Mouse (Mus musculus) embryonic facial prominence, embryonic 12.5 days (tissue): ENCODE data around the gene Matn3. TPM values are rescaled to one million over a fixed set of nuclear protein-coding genes. Genes with fewer than 3 reads are reported as not detected.
"Not testable (repeated sequence)": the region's sequence is repeated elsewhere in the genome, so short reads cannot be mapped to it uniquely, and the experiment has no call there.

Source experiments
- ATAC-seq: fragments of 200-750 bp; cut with Nextera tagmentation; 2 replicates; pipeline ENCODE4 v1.8.0; 2017; ENCODE audit not compliant: insufficient number of reproducible peaks, insufficient read depth, low FRiP score, low TSS enrichment
- H3K27ac ChIP-seq: fragments of 300-500 bp; sonication (generic); 2 replicates; pipeline ENCODE4 v1.5.1; 2016; ENCODE audit warnings: mild to moderate bottlenecking
- H3K27me3 ChIP-seq: fragments of 300-500 bp; sonication (generic); 2 replicates; pipeline ENCODE4 v1.6.1; 2016; ENCODE audit warnings: mild to moderate bottlenecking, moderate library complexity
- H3K36me3 ChIP-seq: fragments of 300-500 bp; sonication (generic); 2 replicates; pipeline ENCODE4 v1.6.1; 2016; ENCODE audit warnings: mild to moderate bottlenecking
- H3K4me1 ChIP-seq: fragments of 300-500 bp; sonication (generic); 2 replicates; pipeline ENCODE4 v1.6.1; 2016
- H3K4me2 ChIP-seq: fragments of 300-500 bp; sonication (generic); replicated peaks from 2 replicates; pipeline ENCODE4 v1.6.1; 2016; ENCODE audit warnings: mild to moderate bottlenecking, moderate library complexity
- H3K4me3 ChIP-seq: fragments of 300-500 bp; sonication (generic); 2 replicates; pipeline ENCODE4 v1.5.1; 2016; ENCODE audit warnings: mild to moderate bottlenecking
- H3K9ac ChIP-seq: fragments of 300-500 bp; sonication (generic); 2 replicates; pipeline ENCODE4 v1.6.1; 2016; ENCODE audit warnings: mild to moderate bottlenecking, moderate library complexity
- H3K9me3 ChIP-seq: fragments of 300-500 bp; sonication (generic); 2 replicates; pipeline ENCODE4 v1.6.1; 2016; ENCODE audit warnings: mild to moderate bottlenecking, moderate library complexity
- WGBS: fragments of 180-500 bp; shearing (Covaris S2); methylation state at CpG from one replicate; pipeline ENCODE4 v1.1.7; 2016; 5-methylcytosine and 5-hydroxymethylcytosine counted together
- polyA plus RNA-seq: library from polyadenylated mRNA; unstranded; fragments of >200 nt; fragmentation: Nextera tagmentation; extraction: Ambion mirVana; gene quantifications from 2 replicates; pipeline ENCODE4 v1.2.1, GENCODE M21; 2016

The Matn3 gene
- polyA plus RNA-seq, 1 experiment from 2014 or later = 2.0 TPM

GRCm38 (mm10) chr12:8920996-8921393, 26.7 kb upstream of the Matn3 start:
- peaks cover 35% of the 10 kb centered on the region for H3K4me1 ChIP-seq
- no peak overlapping the region for H3K9ac ChIP-seq
- H3K9me3 ChIP-seq = no peaks in the 10 kb centered on the region
- ATAC-seq = no peak
- no peaks in the 10 kb centered on the region for H3K27me3 ChIP-seq
- H3K36me3 ChIP-seq = peaks cover 5% of the 10 kb centered on the region
- WGBS = 43% methylated on average over 1 of the region's 1 CpGs
- H3K4me3 ChIP-seq = peak overlapping the region; percentile 67
- H3K27ac ChIP-seq = peak overlapping the region; percentile 96
- H3K4me2 ChIP-seq = peak overlapping the region; percentile 70

- H3K36me3 ChIP-seq = peaks cover 9% of the 10 kb centered on the region
- peak within 1 kb of the TSS; percentile 96 for H3K27ac ChIP-seq
- ATAC-seq = peak; percentile 97
- peak within 1 kb of the TSS; percentile 70 for H3K4me2 ChIP-seq
- peak within 1 kb of the TSS; percentile 89 for H3K9ac ChIP-seq
- peak within 1 kb of the TSS; percentile 67 for H3K4me3 ChIP-seq
- H3K27me3 ChIP-seq = no peaks in the 10 kb centered on the region
- peaks cover 29% of the 10 kb centered on the region for H3K4me1 ChIP-seq
- no peaks in the 10 kb centered on the region for H3K9me3 ChIP-seq
- under 1% methylated on average over 73 of the region's 73 CpGs for WGBS
Measured at GRCm38 (mm10) chr12:8921394-8922368, 26.0 kb upstream of the Matn3 start, which contains the start of gene Laptm4a. TSS of gene Laptm4a (plus strand) at chr12:8921664.

- H3K9ac ChIP-seq = peak overlapping the region; percentile 89
- peak overlapping the region; percentile 96 for H3K27ac ChIP-seq
- no peaks in the 10 kb centered on the region for H3K9me3 ChIP-seq
- peaks cover 9% of the 10 kb centered on the region for H3K36me3 ChIP-seq
- peak overlapping the region; percentile 67 for H3K4me3 ChIP-seq
- WGBS = 3% methylated on average over 30 of the region's 30 CpGs
- H3K4me2 ChIP-seq = peak overlapping the region; percentile 70
- no peaks in the 10 kb centered on the region for H3K27me3 ChIP-seq
- H3K4me1 ChIP-seq = peaks cover 25% of the 10 kb centered on the region
- ATAC-seq = no peak
Measured at GRCm38 (mm10) chr12:8922369-8923124, 25.2 kb upstream of the Matn3 start.

- Histone ChIP-seq H3K4me2 (peak overlapping the region; percentile 70), H3K9me3 (no peaks in the 10 kb centered on the region), H3K36me3 (peaks cover 11% of the 10 kb centered on the region), H3K4me1 (peaks cover 25% of the 10 kb centered on the region), H3K9ac (peak overlapping the region; percentile 89), H3K27ac (peak overlapping the region; percentile 96), H3K27me3 (no peaks in the 10 kb centered on the region), H3K4me3 (peak overlapping the region; percentile 67)
- ATAC-seq = no peak
- WGBS = 19% methylated on average over 5 of the region's 5 CpGs
Measured at GRCm38 (mm10) chr12:8923125-8923410, 24.7 kb upstream of the Matn3 start.

GRCm38 (mm10) chr12:8923603-8924002, 24.1 kb upstream of the Matn3 start:
- peaks cover 26% of the 10 kb centered on the region for H3K4me1 ChIP-seq
- peak overlapping the region; percentile 70 for H3K4me2 ChIP-seq
- H3K27ac ChIP-seq = peak overlapping the region; percentile 96
- peaks cover 11% of the 10 kb centered on the region for H3K36me3 ChIP-seq
- no peaks in the 10 kb centered on the region for H3K27me3 ChIP-seq
- no peak for ATAC-seq
- peak overlapping the region; percentile 67 for H3K4me3 ChIP-seq
- 56% methylated on average over 2 of the region's 2 CpGs for WGBS
- no peaks in the 10 kb centered on the region for H3K9me3 ChIP-seq
- peak overlapping the region; percentile 89 for H3K9ac ChIP-seq

GRCm38 (mm10) chr12:8927652-8928051, 20.1 kb upstream of the Matn3 start:
- no peak overlapping the region for H3K4me2 ChIP-seq
- H3K9ac ChIP-seq = no peak overlapping the region
- peaks cover 32% of the 10 kb centered on the region for H3K4me1 ChIP-seq
- H3K4me3 ChIP-seq = no peak overlapping the region
- H3K9me3 ChIP-seq = no peaks in the 10 kb centered on the region
- no peak overlapping the region for H3K27ac ChIP-seq
- no peaks in the 10 kb centered on the region for H3K27me3 ChIP-seq
- ATAC-seq = no peak
- H3K36me3 ChIP-seq = peaks cover 26% of the 10 kb centered on the region
- WGBS = 93% methylated on average over 3 of the region's 3 CpGs

GRCm38 (mm10) chr12:8928766-8929165, 19.0 kb upstream of the Matn3 start:
- Histone ChIP-seq H3K27me3 (no peaks in the 10 kb centered on the region), H3K27ac (no peak overlapping the region), H3K4me2 (no peak overlapping the region), H3K4me3 (no peak overlapping the region), H3K36me3 (peaks cover 34% of the 10 kb centered on the region), H3K9me3 (no peaks in the 10 kb centered on the region), H3K9ac (no peak overlapping the region), H3K4me1 (peaks cover 24% of the 10 kb centered on the region)
- no peak for ATAC-seq
- 85% methylated on average over 4 of the region's 4 CpGs for WGBS

- Histone ChIP-seq H3K36me3 (peaks cover 47% of the 10 kb centered on the region), H3K4me3 (no peak overlapping the region)
Measured at GRCm38 (mm10) chr12:8931083-8931482, 16.6 kb upstream of the Matn3 start.

GRCm38 (mm10) chr12:8935349-8935748, 12.4 kb upstream of the Matn3 start:
- Histone ChIP-seq H3K9ac (no peak overlapping the region), H3K27me3 (no peaks in the 10 kb centered on the region), H3K36me3 (peaks cover 74% of the 10 kb centered on the region), H3K4me3 (no peak overlapping the region), H3K4me1 (peaks cover 5% of the 10 kb centered on the region; the same call in 1 of the 2 replicates), H3K27ac (no peak overlapping the region), H3K4me2 (no peak overlapping the region), H3K9me3 (no peaks in the 10 kb centered on the region)
- ATAC-seq = no peak
- WGBS = 86% methylated on average over 5 of the region's 5 CpGs

More at GRCm38 (mm10) chr12:8931083-8931482, 16.6 kb upstream of the Matn3 start:
- no peak overlapping the region for H3K4me2 ChIP-seq
- H3K9ac ChIP-seq = no peak overlapping the region
- no peaks in the 10 kb centered on the region for H3K9me3 ChIP-seq
- peaks cover 12% of the 10 kb centered on the region; the same call in 1 of the 2 replicates for H3K4me1 ChIP-seq
- H3K27ac ChIP-seq = no peak overlapping the region
- H3K27me3 ChIP-seq = no peaks in the 10 kb centered on the region
- ATAC-seq = no peak
- WGBS = 88% methylated on average over 4 of the region's 4 CpGs

GRCm38 (mm10) chr12:8936210-8936609, 11.5 kb upstream of the Matn3 start:
- not testable (repeated sequence) for H3K4me2 ChIP-seq, H3K9ac ChIP-seq, H3K4me1 ChIP-seq, H3K27me3 ChIP-seq, H3K9me3 ChIP-seq, ATAC-seq, H3K27ac ChIP-seq, H3K4me3 ChIP-seq
- H3K36me3 ChIP-seq = peaks cover 73% of the 10 kb centered on the region
- 74% methylated on average over 4 of the region's 4 CpGs for WGBS

- Histone ChIP-seq H3K9ac (no peak overlapping the region), H3K27ac (no peak overlapping the region), H3K4me1 (no peaks in the 10 kb centered on the region), H3K27me3 (no peaks in the 10 kb centered on the region), H3K9me3 (no peaks in the 10 kb centered on the region), H3K4me2 (no peak overlapping the region), H3K36me3 (peaks cover 51% of the 10 kb centered on the region), H3K4me3 (no peak overlapping the region)
- ATAC-seq = no peak
- WGBS = 93% methylated on average over 4 of the region's 4 CpGs
Measured at GRCm38 (mm10) chr12:8939490-8939889, 8.2 kb upstream of the Matn3 start.
